Mouse (Mus musculus) adipocyte (in vitro differentiated cells): ENCODE data around the gene March10.

Experiments
- DNase-seq: peaks from one replicate; pipeline ENCODE4 v3.0.0-alpha.2; 2016; ENCODE audit warnings: low spot score

The March10 gene

DNA sequence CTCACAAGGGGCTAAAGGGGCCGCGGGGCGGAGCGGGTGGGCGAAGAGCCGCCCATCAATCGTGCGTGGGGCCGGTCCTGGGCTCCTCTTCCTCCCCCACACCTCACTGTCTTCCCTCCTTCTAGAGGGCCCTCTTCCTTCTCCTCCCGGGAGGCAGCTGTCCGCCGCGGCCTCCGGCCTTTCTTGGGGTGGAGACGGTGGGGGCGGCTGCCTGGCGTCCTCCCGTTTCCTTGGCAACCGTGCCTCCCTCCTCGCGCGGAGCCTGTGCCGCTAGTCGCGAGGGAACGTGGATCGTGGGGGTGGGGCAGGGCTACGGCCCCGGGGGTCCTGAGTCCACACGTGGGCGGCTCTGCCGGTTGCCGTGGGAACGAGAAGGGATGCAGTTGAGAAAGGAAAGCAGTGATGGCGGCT, at the start of gene March10:
Gene March10, minus strand, starts transcription at position 239 of the 411 bp plus-strand sequence.
- DNase-seq, result no peak

DNA sequence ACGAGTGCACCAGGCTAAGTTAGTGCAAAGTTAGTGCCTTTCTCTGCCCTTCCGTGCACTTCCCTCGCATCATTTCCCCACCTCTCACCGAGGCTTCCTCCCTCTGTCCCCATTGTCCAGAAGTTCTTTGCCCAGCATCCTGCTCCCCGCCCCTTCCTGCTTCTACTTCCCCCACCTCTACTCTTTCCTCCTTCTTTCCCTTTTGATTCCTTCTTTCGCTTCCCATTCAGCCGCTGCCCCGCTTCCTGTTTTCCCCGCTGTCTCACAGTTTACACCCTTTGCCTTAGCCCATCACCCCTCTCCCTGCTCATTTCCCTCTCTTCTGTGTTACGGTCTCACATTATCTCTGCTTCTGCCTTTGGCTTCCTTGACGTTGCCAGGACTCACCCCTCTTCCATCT, 49.8 kb upstream of the March10 start:
- no peak for DNase-seq

DNA sequence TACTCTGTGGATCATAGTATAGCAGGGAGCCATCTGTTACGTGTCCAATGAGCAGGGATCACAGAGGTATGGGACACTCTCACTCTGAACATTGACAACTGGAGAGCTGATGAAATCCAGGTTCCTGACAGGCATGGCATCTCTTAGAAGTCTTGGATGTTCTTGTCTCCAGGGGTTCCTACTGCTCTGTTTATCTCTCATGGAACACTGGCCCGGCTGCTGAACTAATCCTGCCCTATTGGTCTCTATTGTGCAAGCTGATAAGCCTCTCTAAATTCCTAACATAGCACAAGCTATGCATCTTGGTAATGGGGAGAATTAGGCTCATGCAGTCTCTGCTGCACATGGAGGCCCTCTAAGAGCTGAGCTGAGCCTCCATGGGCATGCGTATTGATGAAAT, 48.5 kb upstream of the March10 start:
- DNase-seq, result no peak

DNA sequence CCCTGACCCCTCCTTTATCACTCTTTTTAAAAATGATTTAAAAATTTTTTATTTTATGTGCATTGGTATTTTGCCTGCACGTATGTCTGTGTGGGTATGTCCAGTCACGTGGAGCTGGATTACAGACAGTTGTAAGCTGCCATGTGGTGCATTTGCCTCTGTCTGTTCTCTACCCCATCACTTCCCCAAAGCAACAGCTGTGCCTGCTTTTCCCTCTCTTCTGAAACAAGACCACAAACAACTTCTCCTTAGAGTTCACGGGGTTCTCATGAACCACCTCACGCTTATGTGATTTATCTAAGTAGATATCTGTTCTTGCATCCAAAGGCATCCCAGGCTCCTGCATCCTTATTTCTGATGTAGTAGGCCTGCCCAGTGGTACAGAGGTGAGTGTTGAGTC, 45.8 kb upstream of the March10 start:
- DNase-seq, result no peak

- DNase-seq, result no peak
These were observed 41.0 kb upstream of the March10 start for GRCm38 (mm10) chr11:105497505-105497904.

GRCm38 (mm10) chr11:105496665-105497064, 40.1 kb upstream of the March10 start:
- no peak for DNase-seq

- DNase-seq, result no peak
These were observed 39.2 kb upstream of the March10 start for GRCm38 (mm10) chr11:105495591-105496270.

GRCm38 (mm10) chr11:105494786-105495369, 38.3 kb upstream of the March10 start:
- DNase-seq, result no peak

- no peak for DNase-seq
These were observed 35.9 kb upstream of the March10 start for GRCm38 (mm10) chr11:105492392-105492791.

GRCm38 (mm10) chr11:105490971-105491370, 34.4 kb upstream of the March10 start:
- no peak for DNase-seq

DNA sequence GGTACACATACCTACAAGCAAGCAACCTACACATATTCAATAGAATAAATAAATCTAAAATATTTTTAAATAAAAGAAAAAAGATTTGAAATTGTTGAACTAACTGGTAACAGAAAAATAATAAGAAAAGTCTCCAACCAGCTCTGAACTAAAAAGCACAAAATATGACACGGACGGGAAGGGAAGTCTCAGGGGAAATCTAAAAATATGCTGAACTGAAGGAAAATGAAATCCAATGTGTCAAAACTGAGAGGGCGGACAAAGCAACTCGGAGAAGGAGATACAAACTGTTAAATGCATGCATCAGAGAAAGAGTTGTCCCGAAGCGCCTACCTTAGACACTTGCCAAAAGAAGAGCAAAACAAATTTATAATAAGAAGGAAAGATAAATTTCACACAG, 28.9 kb upstream of the March10 start:
- no peak for DNase-seq

- no peak for DNase-seq
These were observed 28.5 kb upstream of the March10 start for GRCm38 (mm10) chr11:105484993-105485392.

- DNase-seq, result no peak
These were observed 26.2 kb upstream of the March10 start for GRCm38 (mm10) chr11:105482747-105483146.

DNA sequence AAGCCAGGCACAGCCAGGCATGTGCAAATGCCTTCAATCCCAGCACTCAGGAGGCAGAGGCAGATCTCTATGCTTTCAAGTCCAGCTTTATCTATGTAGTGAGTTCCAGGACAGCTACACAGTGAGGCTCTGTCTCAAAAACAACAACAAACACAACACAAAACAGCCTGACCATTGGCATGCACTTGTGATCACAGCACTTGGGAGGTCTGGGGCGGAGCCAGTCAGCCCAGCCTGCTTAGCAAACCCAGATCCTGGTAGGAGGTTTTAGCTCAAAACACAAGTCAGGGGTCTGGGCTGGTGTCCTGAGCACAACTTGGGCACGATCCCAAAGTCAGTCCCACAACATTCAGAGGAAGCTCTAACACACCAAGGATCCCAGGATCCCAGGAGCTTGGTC, 18.2 kb upstream of the March10 start:
- no peak for DNase-seq

- no peak for DNase-seq
These were observed 17.8 kb upstream of the March10 start for GRCm38 (mm10) chr11:105474352-105474736.

- DNase-seq, result no peak
These were observed 17.3 kb upstream of the March10 start for GRCm38 (mm10) chr11:105473716-105474351.

DNA sequence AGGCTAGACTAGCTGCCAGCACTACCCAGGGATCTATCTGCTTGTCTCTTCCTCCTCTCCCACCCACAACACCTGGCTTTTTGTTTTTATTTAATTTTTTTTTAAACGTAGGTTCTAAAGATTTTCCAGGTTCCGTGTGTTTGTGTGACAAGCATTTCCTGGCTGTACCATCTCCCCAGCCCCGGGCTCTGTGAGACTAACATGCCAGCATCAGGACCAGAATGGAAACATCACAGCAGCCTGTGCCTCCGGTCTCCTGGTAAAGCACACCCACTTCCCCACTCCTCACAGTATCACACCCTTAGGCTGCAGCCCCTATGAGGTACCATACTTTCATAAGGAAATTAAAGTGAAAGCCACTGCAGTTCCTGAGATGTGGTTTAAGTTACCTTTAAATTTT, 16.1 kb upstream of the March10 start:
- no peak for DNase-seq

DNA sequence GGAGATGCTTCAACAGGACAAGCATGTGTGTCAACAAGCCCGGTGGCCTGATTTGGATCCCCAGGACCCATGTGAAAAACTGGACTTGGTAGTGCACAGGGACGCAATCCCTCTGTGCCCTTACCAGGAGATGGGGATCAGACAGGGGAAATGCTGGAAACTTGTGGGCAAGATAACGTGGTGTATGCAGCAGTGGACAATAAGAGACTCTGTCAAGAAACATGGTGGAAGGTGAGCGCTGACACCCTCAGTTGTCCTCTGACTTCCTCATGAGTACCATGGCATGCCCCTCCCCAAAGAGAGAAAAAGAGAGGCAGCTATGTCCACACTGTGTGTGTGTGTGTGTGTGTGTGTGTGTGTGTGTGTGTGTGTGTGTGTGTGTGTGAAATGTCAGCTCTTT, 14.4 kb upstream of the March10 start:
- no peak for DNase-seq

DNA sequence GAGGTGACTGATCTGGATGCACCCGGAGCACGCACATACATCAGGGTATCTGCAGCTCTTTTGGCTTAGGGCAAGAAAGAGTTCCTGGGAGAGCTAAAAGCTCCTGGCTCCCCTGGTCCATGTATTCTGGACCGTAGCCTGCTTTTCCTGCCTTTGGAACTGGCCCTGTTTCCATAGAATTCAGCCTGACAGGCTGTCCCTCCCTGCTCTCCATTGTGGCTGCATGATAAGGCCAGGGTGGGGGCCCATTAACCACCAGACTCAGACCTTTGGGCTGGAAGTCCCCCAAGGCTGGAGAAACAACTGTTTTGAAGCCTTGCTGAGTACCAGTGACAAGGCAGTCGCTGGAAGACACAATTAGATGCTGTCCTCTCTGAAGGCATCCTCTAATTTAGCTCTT, 13.0 kb upstream of the March10 start:
- no peak for DNase-seq

DNA sequence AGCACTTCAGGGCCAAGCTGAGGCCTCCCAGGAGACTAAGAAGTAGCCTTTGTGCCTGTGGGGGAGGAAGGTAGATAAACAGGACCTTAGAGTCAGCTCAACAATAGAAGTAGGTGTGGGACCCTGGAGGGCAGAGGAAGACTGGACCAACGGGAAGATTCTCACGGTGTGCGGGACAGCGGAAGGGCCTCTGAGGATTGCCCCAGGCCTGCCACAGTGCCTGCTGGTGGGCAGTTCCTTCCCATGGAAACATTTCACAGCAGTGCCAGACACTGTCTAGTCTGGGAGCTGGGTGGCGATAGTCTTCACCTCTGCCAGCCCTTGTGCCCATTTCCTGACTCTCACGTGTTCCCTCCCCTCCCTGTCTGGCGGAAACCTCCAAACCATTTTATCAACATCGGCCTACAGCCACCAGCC, 12.6 kb upstream of the March10 start:
- no peak for DNase-seq

GRCm38 (mm10) chr11:105468436-105468835, 11.9 kb upstream of the March10 start:
- no peak for DNase-seq

GRCm38 (mm10) chr11:105467816-105468215, 11.3 kb upstream of the March10 start:
- DNase-seq, result no peak

GRCm38 (mm10) chr11:105467266-105467665, 10.7 kb upstream of the March10 start:
- no peak for DNase-seq

DNA sequence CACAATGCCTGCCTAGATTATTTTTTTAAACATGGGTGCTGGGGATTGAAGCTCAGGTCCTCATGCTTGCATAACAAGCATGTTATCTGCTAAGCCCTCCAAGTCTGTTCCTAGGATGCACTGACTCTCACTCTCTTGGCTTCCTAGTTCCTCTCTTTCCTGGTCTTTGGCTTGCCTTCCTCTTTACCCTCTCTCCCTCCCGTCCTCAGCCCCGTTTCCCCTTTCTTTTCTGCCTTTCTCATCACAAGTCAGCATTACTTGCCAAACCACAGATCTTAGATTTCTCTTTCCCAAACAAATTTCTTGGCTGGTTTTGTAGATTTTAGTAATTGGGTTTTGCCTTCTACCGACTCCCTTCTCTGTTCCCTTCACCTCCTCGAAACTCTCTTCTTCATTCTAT, 10.2 kb upstream of the March10 start:
- peak; percentile 21 for DNase-seq
